14 mouse cellular contexts compared by ENCODE assay signal in genomic region chr6:120581748-120582147, GRCm38 (mm10). TPM values are rescaled to one million over a fixed set of nuclear protein-coding genes. Genes with fewer than 3 reads are reported as not detected.
DNase-seq lines count a peak whose midpoint lies in the region; ATAC-seq and TF ChIP-seq lines count a peak whose summit lies in the region.
"Had no signal": no experiment of that assay in that cellular context is flagged by ENCODE, and none has a peak within 500 bp of the region (broad histone marks: within the 10 kb centered on the region; RNA-seq: fewer than 3 reads in every experiment).

No protein-coding gene starts in this region.

- H3K27me3 ChIP-seq in heart, postnatal 0 days (ENCODE audit: control insufficient read depth, insufficient read depth, low read length), result peaks cover 3% of the 10 kb centered on the region; the same call in 1 of the 2 replicates
- no peaks in the 10 kb centered on the region for H3K27me3 ChIP-seq in liver, embryonic 14.5 days (ENCODE audit: control insufficient read depth, insufficient read depth, low read length)
- peaks cover 13% of the 10 kb centered on the region for H3K27me3 ChIP-seq in liver, embryonic 12.5 days (replicated peaks)
- H3K27me3 ChIP-seq in Patski, result no peaks in the 10 kb centered on the region
- H3K27me3 ChIP-seq: limb, embryonic 15.5 days had no signal

- WGBS in heart, postnatal 0 days, result 98% methylated on average over 2 of the region's 2 CpGs
- 79% methylated on average over 2 of the region's 2 CpGs for WGBS in liver, embryonic 14.5 days (ENCODE audit: insufficient replicate concordance)
- WGBS in liver, embryonic 12.5 days (ENCODE audit: insufficient replicate concordance), result 89% methylated on average over 2 of the region's 2 CpGs

- CTCF ChIA-PET in Patski (lab: Charles Lee), result interaction anchor here (1.2 to 2.5 kb wide), 4 partner anchors 9 to 102 kb away, joined by 3 to 11 read pairs (median 8); no protein-coding TSS in a partner anchor

- H3K27ac ChIP-seq in heart, postnatal 0 days (ENCODE audit: low read depth), result no peak overlapping the region
- H3K27ac ChIP-seq in liver, embryonic 14.5 days, result no peak overlapping the region
- H3K27ac ChIP-seq in liver, embryonic 12.5 days, result no peak overlapping the region
- H3K27ac ChIP-seq: hindbrain, embryonic 14.5 days had no signal

- H3K9me3 ChIP-seq in heart, postnatal 0 days (replicated peaks; ENCODE audit: control insufficient read depth, low read length), result no peaks in the 10 kb centered on the region
- H3K9me3 ChIP-seq in liver, embryonic 14.5 days (ENCODE audit: control insufficient read depth, low read length), result no peaks in the 10 kb centered on the region
- no peaks in the 10 kb centered on the region for H3K9me3 ChIP-seq in liver, embryonic 12.5 days (replicated peaks)
- H3K9me3 ChIP-seq: embryonic facial prominence, embryonic 10.5 days; limb, embryonic 15.5 days had no signal

- in situ Hi-C loops in Patski (cut with MboI; ENCODE audit: low pct_unique_long_range_greater_than_20kb), result no loop called here

- no peak for TF ChIP-seq EP300 in heart, postnatal 0 days (IDR thresholded peaks at IDR 0.05; ENCODE audit: low read depth)
- TF ChIP-seq EP300 in liver, embryonic 14.5 days (IDR thresholded peaks at IDR 0.05; ENCODE audit: low read depth), result no peak

- peak; percentile 20; the same call in 1 of the 2 replicates for TF ChIP-seq CTCF in heart, postnatal 0 days (IDR thresholded peaks at IDR 0.05; ENCODE audit: low read depth)
- TF ChIP-seq CTCF in liver, embryonic 14.5 days (IDR thresholded peaks at IDR 0.05; ENCODE audit: low read depth), result peak; percentile 63
- peak; percentile 55 for TF ChIP-seq CTCF in Patski (IDR thresholded peaks at IDR 0.05)

- DNase-seq in heart, postnatal 0 days (ENCODE audit: low spot score), result no peak
- DNase-seq in heart, postnatal 4 days, result no peak
- no peak for DNase-seq in liver, embryonic 14.5 days (ENCODE audit: low read depth in 3 of 3, low spot score in 3 of 3)
- no peak for DNase-seq in Patski (ENCODE audit: low read depth, low spot score)
- DNase-seq in naive thymus-derived CD4-positive, alpha-beta T cell, adult 2 months (ENCODE audit: low read depth), result peak; percentile 18
- DNase-seq in right cerebral cortex, postnatal 36 days (ENCODE audit: low spot score in 2 of 2), result no peak
- DNase-seq: cerebellum, postnatal 25 days; kidney, adult 9 months; lung, postnatal 14 days had no signal

- no peak overlapping the region for H3K4me3 ChIP-seq in heart, postnatal 0 days (ENCODE audit: low read depth, low read length)
- H3K4me3 ChIP-seq in liver, embryonic 14.5 days (ENCODE audit: insufficient read depth in 1 of 2, low read depth in 2 of 2, low read length in 2 of 2), result no peak overlapping the region
- H3K4me3 ChIP-seq in liver, embryonic 12.5 days, result no peak overlapping the region
- H3K4me3 ChIP-seq: embryonic facial prominence, embryonic 10.5 days; erythroblast, embryonic 14.5 days; limb, embryonic 15.5 days had no signal

- ATAC-seq in heart, postnatal 0 days (ENCODE audit: insufficient read depth, low read depth), result no peak
- no peak for ATAC-seq in liver, embryonic 14.5 days (ENCODE audit: insufficient read depth)
- no peak for ATAC-seq in liver, embryonic 12.5 days
- no peak for ATAC-seq in Patski

- H3K4me1 ChIP-seq in heart, postnatal 0 days (ENCODE audit: control insufficient read depth, insufficient read depth), result peaks cover 6% of the 10 kb centered on the region; the same call in 1 of the 2 replicates
- H3K4me1 ChIP-seq in liver, embryonic 14.5 days (replicated peaks; ENCODE audit: control insufficient read depth in 2 of 2, insufficient read depth in 2 of 2, low read length in 1 of 2), result peaks cover 17 to 28% of the 10 kb centered on the region in 2 experiments
- peaks cover 44% of the 10 kb centered on the region for H3K4me1 ChIP-seq in liver, embryonic 12.5 days

- POLR2A ChIA-PET in Patski (lab: Charles Lee), result no interaction called here

- no peaks in the 10 kb centered on the region for H3K36me3 ChIP-seq in heart, postnatal 0 days (replicated peaks; ENCODE audit: control insufficient read depth, insufficient read depth, low read length)
- no peaks in the 10 kb centered on the region for H3K36me3 ChIP-seq in liver, embryonic 14.5 days (replicated peaks; ENCODE audit: control insufficient read depth, insufficient read depth, low read depth)
- H3K36me3 ChIP-seq in liver, embryonic 12.5 days, result no peaks in the 10 kb centered on the region
- H3K36me3 ChIP-seq: embryonic facial prominence, embryonic 10.5 days; limb, embryonic 15.5 days had no signal

- no peak overlapping the region for H3K4me2 ChIP-seq in heart, postnatal 0 days (ENCODE audit: low read depth, low read length)
- H3K4me2 ChIP-seq in liver, embryonic 14.5 days (ENCODE audit: low read depth), result no peak overlapping the region
- H3K4me2 ChIP-seq in liver, embryonic 12.5 days, result no peak overlapping the region
- H3K4me2 ChIP-seq: hindbrain, embryonic 14.5 days; limb, embryonic 15.5 days had no signal

- H3K9ac ChIP-seq in heart, postnatal 0 days (replicated peaks; ENCODE audit: low read depth, low read length), result no peak overlapping the region
- H3K9ac ChIP-seq in liver, embryonic 14.5 days (replicated peaks), result no peak overlapping the region
- no peak overlapping the region for H3K9ac ChIP-seq in liver, embryonic 12.5 days
- H3K9ac ChIP-seq: hindbrain, embryonic 14.5 days; limb, embryonic 15.5 days had no signal

RNA-seq across cellular contexts. Expression of gene Hdhd5, which starts 50.6 kb away (rescaled TPM):
- total RNA-seq in heart, postnatal 0 days (2014; rRNA removed; ENCODE audit: low replicate concordance), result 25.7 and 26.6 TPM in 2 replicates
- 10.9 and 11.3 TPM in 2 replicates for polyA plus RNA-seq in heart, postnatal 0 days (2015; fragmentation: Nextera tagmentation; extraction: Ambion mirVana)
- 10 to 100 TPM; 15.2 to 17.6 TPM for total RNA-seq in heart, postnatal 4 days (2021)
- polyA plus RNA-seq in liver, embryonic 14.5 days (2012; rRNA removed), result 8.4 and 8.8 TPM in 2 replicates
- 5.6 and 6.1 TPM in 2 replicates for polyA plus RNA-seq in liver, embryonic 14.5 days (2014; fragmentation: Nextera tagmentation; extraction: Ambion mirVana)
- 15.6 and 16.0 TPM in 2 replicates for polyA plus RNA-seq in liver, embryonic 12.5 days (2016; fragmentation: Nextera tagmentation; extraction: Ambion mirVana)
- 26.6 TPM for polyA plus RNA-seq in Patski (2021)
